Mouse (Mus musculus) embryonic facial prominence, embryonic 13.5 days (tissue): ENCODE measurements around the gene Isca2. TPM values are rescaled to one million over a fixed set of nuclear protein-coding genes. Genes with fewer than 3 reads are reported as not detected.

Source experiments
- ATAC-seq: fragments of 200-750 bp; cut with Nextera tagmentation; 2 replicates; pipeline ENCODE4 v1.8.0; 2017; ENCODE audit warnings: low read depth; ENCODE audit not compliant: insufficient number of reproducible peaks, insufficient read depth, low FRiP score, low TSS enrichment
- H3K27ac ChIP-seq: fragments of 300-500 bp; sonication (generic); 2 replicates; pipeline ENCODE4 v1.5.1; 2015; ENCODE audit warnings: moderate library complexity, mild to moderate bottlenecking, inconsistent platforms
- H3K27me3 ChIP-seq: fragments of 300-500 bp; sonication (generic); 2 replicates; pipeline ENCODE4 v1.6.1; 2015; ENCODE audit warnings: mild to moderate bottlenecking, inconsistent platforms
- H3K36me3 ChIP-seq: fragments of 300-500 bp; sonication (generic); 2 replicates; pipeline ENCODE4 v1.6.1; 2015; ENCODE audit warnings: mild to moderate bottlenecking, inconsistent platforms
- H3K4me1 ChIP-seq: fragments of 300-500 bp; sonication (generic); 2 replicates; pipeline ENCODE4 v1.6.1; 2015; ENCODE audit warnings: inconsistent platforms
- H3K4me2 ChIP-seq: fragments of 300-500 bp; sonication (generic); 2 replicates; pipeline ENCODE4 v1.6.1; 2015; ENCODE audit warnings: moderate library complexity, mild to moderate bottlenecking, inconsistent platforms
- H3K4me3 ChIP-seq: fragments of 300-500 bp; sonication (generic); 2 replicates; pipeline ENCODE4 v1.5.1; 2015; ENCODE audit warnings: mild to moderate bottlenecking, inconsistent platforms
- H3K9ac ChIP-seq: fragments of 300-500 bp; sonication (generic); 2 replicates; pipeline ENCODE4 v1.6.1; 2015; ENCODE audit warnings: mild to moderate bottlenecking, inconsistent platforms
- H3K9me3 ChIP-seq: fragments of 300-500 bp; sonication (generic); 2 replicates; pipeline ENCODE4 v1.6.1; 2016; ENCODE audit warnings: inconsistent platforms
- WGBS: fragments of 180-500 bp; shearing (Covaris S2); methylation state at CpG from one replicate; pipeline ENCODE4 v1.1.7; 2015; ENCODE audit warnings: mixed read lengths; 5-methylcytosine and 5-hydroxymethylcytosine counted together
- polyA plus RNA-seq: library from polyadenylated mRNA; unstranded; fragments of >200 nt; fragmentation: Nextera tagmentation; extraction: Ambion mirVana; gene quantifications from 2 replicates; pipeline ENCODE4 v1.2.1, GENCODE M21; 2015

Isca2 gene
- 154 and 156 TPM in 2 replicates for polyA plus RNA-seq

- no peaks in the 10 kb centered on the region for H3K9me3 ChIP-seq
- no peaks in the 10 kb centered on the region for H3K27me3 ChIP-seq
- H3K36me3 ChIP-seq, result peaks cover 10% of the 10 kb centered on the region
- under 1% methylated on average over 50 of the region's 50 CpGs for WGBS
- peak within 1 kb of the TSS; percentile 85 for H3K9ac ChIP-seq
- H3K4me2 ChIP-seq, result peak within 1 kb of the TSS; percentile 83
- peak within 1 kb of the TSS; percentile 96 for H3K27ac ChIP-seq
- peaks cover 29% of the 10 kb centered on the region for H3K4me1 ChIP-seq
- H3K4me3 ChIP-seq, result peak within 1 kb of the TSS; percentile 78
- ATAC-seq, result peak; percentile 98
Measured at GRCm38 (mm10) chr12:84772726-84773441, at the start of gene Isca2, which contains the start of gene Npc2. Isca2 (plus strand) TSS chr12:84773251. Npc2 (minus strand) TSS chr12:84773152.

- Histone ChIP-seq H3K9ac (no peak overlapping the region), H3K4me2 (no peak overlapping the region), H3K4me3 (no peak overlapping the region), H3K36me3 (no peaks in the 10 kb centered on the region), H3K27me3 (no peaks in the 10 kb centered on the region), H3K9me3 (no peaks in the 10 kb centered on the region), H3K4me1 (no peaks in the 10 kb centered on the region), H3K27ac (no peak overlapping the region)
- 84% methylated on average over 4 of the region's 4 CpGs for WGBS
- ATAC-seq, result no peak
Measured at GRCm38 (mm10) chr12:84726391-84726790, 46.7 kb upstream of the Isca2 start.

- Histone ChIP-seq H3K36me3 (no peaks in the 10 kb centered on the region), H3K27ac (0 out of 2 replicates have a peak overlapping the region, but pooled peaks have one; percentile 22), H3K4me1 (no peaks in the 10 kb centered on the region), H3K9ac (no peak overlapping the region), H3K4me2 (no peak overlapping the region), H3K4me3 (no peak overlapping the region), H3K9me3 (no peaks in the 10 kb centered on the region), H3K27me3 (no peaks in the 10 kb centered on the region)
- ATAC-seq, result no peak
- WGBS, result 64% methylated on average over 4 of the region's 4 CpGs
Measured at GRCm38 (mm10) chr12:84726986-84727385, 46.1 kb upstream of the Isca2 start.

GRCm38 (mm10) chr12:84727434-84727833 is 45.6 kb upstream of the Isca2 start:
- Histone ChIP-seq H3K27me3 (no peaks in the 10 kb centered on the region), H3K36me3 (no peaks in the 10 kb centered on the region), H3K4me2 (no peak overlapping the region), H3K9ac (no peak overlapping the region), H3K4me1 (no peaks in the 10 kb centered on the region), H3K27ac (0 out of 2 replicates have a peak overlapping the region, but pooled peaks have one; percentile 22), H3K9me3 (no peaks in the 10 kb centered on the region), H3K4me3 (no peak overlapping the region)
- ATAC-seq, result no peak
- 67% methylated on average over 5 of the region's 5 CpGs for WGBS

GRCm38 (mm10) chr12:84728421-84728820 is 44.6 kb upstream of the Isca2 start:
- H3K4me1 ChIP-seq, result no peaks in the 10 kb centered on the region
- H3K9ac ChIP-seq, result no peak overlapping the region
- H3K36me3 ChIP-seq, result no peaks in the 10 kb centered on the region
- H3K4me2 ChIP-seq, result no peak overlapping the region
- ATAC-seq, result no peak
- H3K27me3 ChIP-seq, result no peaks in the 10 kb centered on the region
- WGBS, result 90% methylated on average over 10 of the region's 10 CpGs
- H3K4me3 ChIP-seq, result no peak overlapping the region
- H3K9me3 ChIP-seq, result no peaks in the 10 kb centered on the region
- H3K27ac ChIP-seq, result no peak overlapping the region

- WGBS, result 78% methylated on average over 13 of the region's 13 CpGs
- no peak overlapping the region for H3K4me3 ChIP-seq
- ATAC-seq, result no peak
Measured at GRCm38 (mm10) chr12:84733366-84733765, 39.7 kb upstream of the Isca2 start.

GRCm38 (mm10) chr12:84743496-84743895 is 29.6 kb upstream of the Isca2 start:
- Histone ChIP-seq H3K9ac (no peak overlapping the region), H3K27me3 (no peaks in the 10 kb centered on the region), H3K9me3 (no peaks in the 10 kb centered on the region), H3K27ac (no peak overlapping the region), H3K4me1 (0 out of 2 replicates have a peak, but pooled peaks cover 4% of the 10 kb centered on the region), H3K4me2 (no peak overlapping the region), H3K4me3 (no peak overlapping the region), H3K36me3 (no peaks in the 10 kb centered on the region)
- no peak for ATAC-seq
- WGBS, result 88% methylated on average over 10 of the region's 10 CpGs

More at GRCm38 (mm10) chr12:84733366-84733765, 39.7 kb upstream of the Isca2 start:
- Histone ChIP-seq H3K27ac (no peak overlapping the region), H3K9ac (no peak overlapping the region), H3K36me3 (no peaks in the 10 kb centered on the region), H3K27me3 (no peaks in the 10 kb centered on the region), H3K9me3 (no peaks in the 10 kb centered on the region), H3K4me1 (no peaks in the 10 kb centered on the region), H3K4me2 (no peak overlapping the region)

- no peak for ATAC-seq
Measured at GRCm38 (mm10) chr12:84745700-84746099, 27.4 kb upstream of the Isca2 start.

GRCm38 (mm10) chr12:84748134-84748533 is 24.9 kb upstream of the Isca2 start:
- ATAC-seq, result no peak
- no peak overlapping the region for H3K27ac ChIP-seq
- no peaks in the 10 kb centered on the region for H3K9me3 ChIP-seq
- H3K4me3 ChIP-seq, result no peak overlapping the region
- H3K36me3 ChIP-seq, result no peaks in the 10 kb centered on the region
- no peak overlapping the region for H3K9ac ChIP-seq
- H3K4me2 ChIP-seq, result no peak overlapping the region
- WGBS, result 74% methylated on average over 3 of the region's 3 CpGs
- H3K4me1 ChIP-seq, result peaks cover 12% of the 10 kb centered on the region; the same call in 1 of the 2 replicates
- H3K27me3 ChIP-seq, result no peaks in the 10 kb centered on the region

More at GRCm38 (mm10) chr12:84745700-84746099, 27.4 kb upstream of the Isca2 start:
- no peaks in the 10 kb centered on the region for H3K9me3 ChIP-seq
- H3K9ac ChIP-seq, result no peak overlapping the region
- H3K4me2 ChIP-seq, result no peak overlapping the region
- H3K36me3 ChIP-seq, result no peaks in the 10 kb centered on the region
- 0 out of 2 replicates have a peak, but pooled peaks cover 4% of the 10 kb centered on the region for H3K4me1 ChIP-seq
- no peak overlapping the region for H3K27ac ChIP-seq
- 57% methylated on average over 4 of the region's 4 CpGs for WGBS
- H3K4me3 ChIP-seq, result no peak overlapping the region
- H3K27me3 ChIP-seq, result no peaks in the 10 kb centered on the region

GRCm38 (mm10) chr12:84750661-84751060 is 22.4 kb upstream of the Isca2 start:
- Histone ChIP-seq H3K9ac (no peak overlapping the region), H3K4me2 (no peak overlapping the region), H3K27ac (no peak overlapping the region), H3K36me3 (peaks cover 3% of the 10 kb centered on the region), H3K27me3 (no peaks in the 10 kb centered on the region), H3K4me1 (peaks cover 12% of the 10 kb centered on the region; the same call in 1 of the 2 replicates), H3K9me3 (no peaks in the 10 kb centered on the region), H3K4me3 (no peak overlapping the region)
- 80% methylated on average over 14 of the region's 14 CpGs for WGBS
- no peak for ATAC-seq

GRCm38 (mm10) chr12:84752131-84752977 is 20.7 kb upstream of the Isca2 start:
- Histone ChIP-seq H3K9me3 (no peaks in the 10 kb centered on the region), H3K4me1 (peaks cover 8% of the 10 kb centered on the region; the same call in 1 of the 2 replicates), H3K4me3 (no peak overlapping the region), H3K27ac (no peak overlapping the region), H3K9ac (no peak overlapping the region), H3K4me2 (no peak overlapping the region), H3K27me3 (no peaks in the 10 kb centered on the region), H3K36me3 (peaks cover 20% of the 10 kb centered on the region)
- no peak for ATAC-seq
- 38% methylated on average over 14 of the region's 14 CpGs for WGBS
